Mouse (Mus musculus): ENCODE data around the gene Chchd4. TPM values are rescaled to one million over a fixed set of nuclear protein-coding genes. Genes with fewer than 3 reads are reported as not detected.

The Chchd4 gene
- polyA plus RNA-seq (2016; fragmentation: Nextera tagmentation; extraction: Ambion mirVana) = 26.7 and 34.2 TPM in 2 replicates

DNA sequence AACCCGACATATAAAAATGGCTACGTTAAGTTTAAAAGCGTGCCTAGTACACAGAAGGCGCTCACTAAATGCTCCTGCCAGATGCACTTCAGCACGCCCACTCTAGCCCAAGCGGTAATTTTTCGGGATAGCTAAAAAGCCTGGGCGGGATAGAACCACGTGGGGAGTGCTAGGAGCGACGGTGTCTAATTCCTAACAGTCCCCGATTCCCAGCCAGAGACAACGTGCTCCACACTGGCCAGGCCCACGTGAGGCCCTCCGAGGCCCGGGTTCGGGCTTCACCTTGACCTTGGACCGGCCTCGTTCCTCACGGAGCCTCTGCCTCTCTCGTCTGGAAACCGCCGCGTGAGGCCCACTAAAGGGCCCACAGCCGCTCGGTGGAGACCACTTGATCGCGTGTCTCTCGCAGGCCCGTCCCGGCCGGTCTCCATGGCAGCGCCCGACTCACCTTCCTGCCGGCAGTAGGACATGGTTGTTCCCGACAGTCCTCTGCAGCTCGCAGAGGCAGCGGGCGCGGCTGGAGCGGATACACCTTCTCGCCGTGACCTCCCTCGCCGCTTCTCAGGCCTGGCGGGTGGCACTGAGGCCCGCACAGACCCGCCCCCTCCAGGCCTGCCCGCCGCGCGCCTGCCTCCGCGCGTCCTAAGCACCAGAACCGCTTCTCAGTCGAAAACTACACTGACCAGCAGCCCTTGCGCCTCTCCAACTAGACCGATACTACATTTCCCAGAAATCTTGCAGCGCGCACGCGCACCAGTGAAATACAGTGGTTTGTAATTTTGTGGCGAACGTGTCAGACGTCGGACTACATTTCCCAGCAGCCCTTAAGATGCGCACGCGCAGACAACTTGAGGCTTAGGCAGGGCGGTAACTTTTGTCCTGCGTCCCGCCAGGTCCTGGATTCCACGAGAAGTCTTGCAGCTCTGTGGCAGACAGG lies at the start of gene Chchd4, which contains the start of gene Tmem43:
Chchd4 (minus strand) TSS at position 679 of the 937 bp plus-strand sequence.
Tmem43 (plus strand) TSS at position 836 of the 937 bp plus-strand sequence.
- H3K9me3 ChIP-seq = no peaks in the 10 kb centered on the region
- no peaks in the 10 kb centered on the region for H3K27me3 ChIP-seq (ENCODE audit: insufficient read depth, poor library complexity, severe bottlenecking)
- WGBS = under 1% methylated on average over 74 of the region's 74 CpGs
- H3K4me3 ChIP-seq = peak within 1 kb of the TSS; percentile 69
- peaks cover 29% of the 10 kb centered on the region for H3K4me1 ChIP-seq (replicated peaks)
- peak within 1 kb of the TSS; percentile 90 for H3K27ac ChIP-seq
- DNase-seq (ENCODE audit: low spot score) = peak; percentile 99
- peaks cover 52% of the 10 kb centered on the region for H3K36me3 ChIP-seq

DNA sequence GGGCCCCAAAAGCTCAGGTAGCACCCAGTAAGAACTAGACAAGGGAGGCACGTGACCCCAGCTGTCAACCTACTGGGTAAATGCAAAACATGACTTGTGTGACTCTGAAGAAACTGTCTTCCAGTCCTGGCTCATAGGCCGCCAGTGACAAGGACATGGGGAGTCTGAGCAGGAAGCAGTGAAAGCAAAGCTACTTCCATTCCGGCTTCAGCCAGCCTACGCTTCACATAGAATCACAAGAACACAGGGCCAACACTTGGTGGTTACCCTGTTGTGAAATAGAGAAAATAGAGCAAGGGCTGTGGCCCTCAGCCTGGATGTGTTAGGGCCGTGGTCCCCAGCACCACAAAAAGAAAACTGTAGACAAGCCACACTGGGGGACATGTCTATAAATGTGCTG lies 49.5 kb upstream of the Chchd4 start:
- Histone ChIP-seq H3K36me3 (peaks cover 88% of the 10 kb centered on the region), H3K4me3 (no peak overlapping the region), H3K9me3 (no peaks in the 10 kb centered on the region), H3K27ac (no peak overlapping the region), H3K4me1 (replicated peaks) (no peaks in the 10 kb centered on the region; the same call in 1 of the 2 replicates), H3K27me3 (ENCODE audit: insufficient read depth, poor library complexity, severe bottlenecking) (no peaks in the 10 kb centered on the region)
- 96% methylated on average over 5 of the region's 5 CpGs for WGBS
- no peak for DNase-seq (ENCODE audit: low spot score)

DNA sequence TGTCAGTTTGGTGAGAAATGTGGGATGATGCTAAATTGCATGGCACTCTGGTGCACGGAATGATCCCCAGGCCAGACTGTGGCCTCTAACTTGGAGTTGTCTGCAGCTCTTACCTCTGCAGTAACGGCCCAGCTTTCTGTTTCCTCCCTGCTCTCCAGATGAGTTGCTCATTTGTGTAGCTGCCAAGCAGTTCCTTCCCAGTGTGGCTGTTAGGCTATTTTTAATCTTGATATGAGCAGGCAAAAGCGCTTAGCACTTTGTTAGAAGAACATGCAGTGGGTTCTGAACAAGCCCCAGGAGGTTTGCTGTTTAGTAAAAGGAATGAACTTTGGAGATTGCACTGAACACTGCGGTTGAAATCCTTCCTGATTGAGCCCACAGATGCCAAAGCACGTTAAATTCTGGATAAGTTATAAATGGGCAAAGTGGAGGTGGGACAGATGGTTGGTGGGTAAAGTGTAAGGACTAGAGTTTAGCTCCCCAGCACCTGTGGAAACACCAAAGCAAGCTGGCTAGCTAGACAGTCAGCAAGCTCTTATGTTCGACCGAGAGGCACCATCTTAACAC lies 45.2 kb upstream of the Chchd4 start:
- Histone ChIP-seq H3K36me3 (peaks cover 64% of the 10 kb centered on the region), H3K27ac (no peak overlapping the region), H3K4me1 (replicated peaks) (peaks cover 30% of the 10 kb centered on the region), H3K4me3 (no peak overlapping the region), H3K27me3 (ENCODE audit: insufficient read depth, poor library complexity, severe bottlenecking) (no peaks in the 10 kb centered on the region), H3K9me3 (no peaks in the 10 kb centered on the region)
- 94% methylated on average over 7 of the region's 7 CpGs for WGBS
- no peak for DNase-seq (ENCODE audit: low spot score)

DNA sequence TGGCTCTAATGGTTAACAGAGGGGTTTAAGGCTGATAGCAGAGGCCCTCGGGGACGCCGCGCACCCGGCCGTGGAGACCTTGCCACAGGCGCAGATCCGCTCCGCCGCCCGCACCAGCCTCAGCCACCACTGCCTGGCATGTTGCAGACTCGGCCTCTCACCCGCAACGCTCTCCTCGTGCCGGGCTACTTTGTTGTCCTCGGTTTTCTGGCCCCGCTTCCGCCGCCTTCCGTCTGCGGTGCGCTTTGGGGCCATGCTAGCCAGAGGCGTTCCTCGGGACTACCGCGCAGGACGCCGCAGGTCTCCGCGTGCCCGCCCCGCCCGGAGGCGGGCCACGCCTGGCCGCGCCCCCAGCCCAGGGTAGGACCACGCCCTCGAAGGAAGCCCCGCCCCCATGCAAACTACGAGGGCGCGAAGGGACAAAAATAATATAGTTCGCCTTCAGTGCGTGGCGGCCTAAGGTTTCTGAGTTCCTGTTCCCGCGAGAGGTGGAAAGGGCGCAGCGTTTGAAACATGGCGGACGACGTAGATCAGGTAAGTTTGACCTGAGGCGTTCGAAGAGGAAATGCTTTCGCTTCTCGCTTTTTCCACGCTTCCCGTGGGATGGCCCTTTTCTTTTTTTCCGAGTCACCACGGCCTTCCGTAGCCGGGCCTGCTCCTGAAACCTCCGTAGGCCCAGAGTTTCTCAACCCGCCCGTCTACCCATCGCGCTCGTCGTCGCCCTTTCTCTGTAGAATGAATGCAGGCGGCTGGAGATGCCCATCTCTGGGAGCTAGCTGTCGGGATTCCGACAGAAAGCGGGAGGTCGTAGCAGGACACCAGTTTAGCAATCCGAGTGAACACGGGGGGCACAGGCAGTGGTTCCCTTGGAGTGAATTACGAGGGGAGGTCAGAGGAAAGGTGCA lies 42.5 kb upstream of the Chchd4 start, which contains the start of the genes Xpc and Lsm3:
Xpc (minus strand) TSS at position 344 of the 905 bp plus-strand sequence.
Lsm3 (plus strand) TSS at position 384 of the 905 bp plus-strand sequence.
- Histone ChIP-seq H3K36me3 (peaks cover 50% of the 10 kb centered on the region), H3K27me3 (ENCODE audit: insufficient read depth, poor library complexity, severe bottlenecking) (no peaks in the 10 kb centered on the region), H3K9me3 (no peaks in the 10 kb centered on the region), H3K4me1 (replicated peaks) (peaks cover 30% of the 10 kb centered on the region), H3K4me3 (peak within 1 kb of the TSS; percentile 76), H3K27ac (peak within 1 kb of the TSS; percentile 93)
- peak; percentile 98 for DNase-seq (ENCODE audit: low spot score)
- under 1% methylated on average over 80 of the region's 80 CpGs for WGBS

DNA sequence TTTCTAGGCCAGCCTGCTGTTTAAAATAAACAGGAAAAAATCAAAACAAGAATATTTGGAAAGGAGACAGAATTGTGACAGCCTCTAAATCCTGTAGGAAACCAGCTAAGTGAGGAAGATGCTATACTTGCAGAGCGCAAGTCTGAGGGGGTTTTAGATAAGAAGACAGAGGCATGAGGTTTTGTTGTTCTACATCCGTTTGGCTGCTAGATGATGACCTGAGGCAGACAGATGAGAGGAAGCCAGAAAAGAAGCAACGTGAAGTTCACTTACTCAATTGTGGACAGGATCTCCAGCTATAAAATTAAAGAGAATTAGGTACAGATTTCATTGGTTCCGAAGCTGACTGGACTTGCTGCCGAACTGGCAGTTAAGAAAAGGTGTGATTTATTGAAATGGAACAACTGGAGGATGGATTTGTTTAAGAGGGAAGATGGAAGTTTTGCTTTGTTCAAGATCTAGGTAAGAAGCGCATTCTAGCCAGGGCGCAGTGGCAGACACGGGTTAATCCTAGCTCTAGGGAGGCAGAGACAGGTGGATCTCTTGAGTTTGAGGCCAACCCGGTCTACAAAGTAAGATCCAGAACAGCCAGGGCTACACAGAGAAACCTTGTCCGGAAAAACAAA lies 41.5 kb upstream of the Chchd4 start:
- Histone ChIP-seq H3K4me1 (replicated peaks) (peaks cover 30% of the 10 kb centered on the region), H3K36me3 (peaks cover 50% of the 10 kb centered on the region), H3K27ac (peak overlapping the region; percentile 93), H3K27me3 (ENCODE audit: insufficient read depth, poor library complexity, severe bottlenecking) (no peaks in the 10 kb centered on the region), H3K4me3 (peak overlapping the region; percentile 76), H3K9me3 (no peaks in the 10 kb centered on the region)
- WGBS = 37% methylated on average over 10 of the region's 10 CpGs
- no peak for DNase-seq (ENCODE audit: low spot score)

DNA sequence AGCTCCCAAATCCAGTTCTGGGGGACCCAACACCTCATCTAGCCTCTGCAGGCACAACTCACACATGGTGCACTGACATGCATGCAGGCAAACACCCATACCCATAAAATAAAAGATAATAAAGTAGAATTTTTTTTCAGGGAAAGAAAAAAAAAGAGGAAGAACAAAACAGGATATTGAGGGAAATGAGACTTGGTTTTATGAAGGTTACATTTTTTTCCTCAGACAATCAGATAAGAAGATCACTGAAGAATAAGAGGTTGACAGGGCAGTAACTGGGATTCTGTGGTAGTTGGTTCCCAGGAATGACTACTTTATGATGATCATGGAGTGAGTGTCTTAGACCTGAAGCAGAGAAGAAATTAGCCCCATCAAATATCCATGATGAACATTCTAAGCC lies 40.8 kb upstream of the Chchd4 start:
- Histone ChIP-seq H3K4me3 (0 out of 2 replicates have a peak overlapping the region, but pooled peaks have one; percentile 76), H3K27ac (no peak overlapping the region), H3K4me1 (replicated peaks) (peaks cover 30% of the 10 kb centered on the region), H3K36me3 (peaks cover 48% of the 10 kb centered on the region), H3K27me3 (ENCODE audit: insufficient read depth, poor library complexity, severe bottlenecking) (no peaks in the 10 kb centered on the region), H3K9me3 (no peaks in the 10 kb centered on the region)
- DNase-seq (ENCODE audit: low spot score) = no peak

DNA sequence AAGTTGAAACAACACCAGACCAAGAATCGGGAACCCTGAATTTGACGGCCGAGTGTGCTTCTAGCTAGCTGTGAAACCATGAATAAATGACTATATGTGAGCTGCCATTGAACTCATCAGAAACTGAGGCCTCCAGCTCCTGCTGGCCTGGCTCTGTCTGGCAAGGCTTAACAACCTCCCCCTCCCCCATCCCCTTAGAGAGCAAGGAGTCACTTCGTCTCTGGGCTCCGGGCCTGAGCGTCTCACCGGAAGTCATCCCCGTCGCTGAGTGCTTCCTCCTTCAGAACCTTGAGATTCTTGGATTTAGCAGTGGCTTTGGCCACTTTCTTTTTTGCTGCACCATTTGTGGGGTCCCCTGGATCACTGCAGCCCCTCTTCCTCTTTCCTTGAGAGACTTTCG lies 36.9 kb upstream of the Chchd4 start:
- no peaks in the 10 kb centered on the region for H3K9me3 ChIP-seq
- WGBS = 85% methylated on average over 10 of the region's 10 CpGs
- H3K27ac ChIP-seq = no peak overlapping the region
- no peaks in the 10 kb centered on the region for H3K27me3 ChIP-seq (ENCODE audit: insufficient read depth, poor library complexity, severe bottlenecking)
- H3K4me1 ChIP-seq (replicated peaks) = peaks cover 17% of the 10 kb centered on the region
- no peak for DNase-seq (ENCODE audit: low spot score)
- H3K4me3 ChIP-seq = no peak overlapping the region
- peaks cover 67% of the 10 kb centered on the region for H3K36me3 ChIP-seq

DNA sequence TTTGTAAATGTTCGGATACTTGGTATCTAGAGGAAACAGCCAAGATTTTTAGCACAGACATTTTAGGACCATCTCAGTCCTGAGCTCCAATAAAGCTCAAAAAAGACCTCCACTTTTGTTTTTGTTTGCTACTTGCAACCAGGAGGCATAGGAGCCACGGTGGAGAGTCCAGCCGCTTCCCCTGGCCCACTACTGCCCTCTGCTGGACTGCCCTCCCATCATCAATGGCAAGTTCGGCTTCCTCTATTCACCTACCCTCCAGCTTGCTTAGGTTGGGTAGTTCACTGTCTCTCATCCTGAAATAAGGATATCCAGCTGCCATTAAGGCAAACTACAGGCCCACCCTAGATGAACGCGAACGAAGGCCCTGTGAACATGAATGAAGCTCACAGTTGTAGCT lies 36.0 kb upstream of the Chchd4 start:
- Histone ChIP-seq H3K27ac (no peak overlapping the region), H3K4me3 (no peak overlapping the region), H3K9me3 (no peaks in the 10 kb centered on the region), H3K4me1 (replicated peaks) (peaks cover 8% of the 10 kb centered on the region), H3K27me3 (ENCODE audit: insufficient read depth, poor library complexity, severe bottlenecking) (no peaks in the 10 kb centered on the region), H3K36me3 (peaks cover 76% of the 10 kb centered on the region)
- WGBS = 44% methylated on average over 7 of the region's 7 CpGs
- DNase-seq (ENCODE audit: low spot score) = peak; percentile 69

DNA sequence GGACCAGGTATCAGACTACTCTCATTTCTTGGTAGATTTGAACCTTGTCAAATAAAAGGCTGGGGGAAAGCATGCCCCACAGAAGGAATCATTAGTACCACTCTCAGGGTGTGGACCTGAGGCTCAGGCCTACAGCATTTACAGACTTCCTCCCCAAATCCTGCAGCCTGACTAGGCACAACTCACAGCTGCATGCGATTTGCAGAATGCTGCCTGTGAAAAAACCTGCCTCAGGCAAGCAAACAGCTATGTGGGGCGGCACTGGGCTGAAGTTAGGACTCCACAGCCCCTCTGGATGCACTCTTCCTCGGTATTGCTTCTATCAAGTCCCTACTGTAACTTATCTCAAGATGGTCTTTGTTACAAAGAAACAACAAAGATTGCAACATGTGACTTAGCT lies 34.7 kb upstream of the Chchd4 start:
- Histone ChIP-seq H3K4me1 (replicated peaks) (no peaks in the 10 kb centered on the region), H3K4me3 (no peak overlapping the region), H3K36me3 (peaks cover 88% of the 10 kb centered on the region), H3K27me3 (ENCODE audit: insufficient read depth, poor library complexity, severe bottlenecking) (no peaks in the 10 kb centered on the region), H3K9me3 (0 out of 2 replicates have a peak, but pooled peaks cover 5% of the 10 kb centered on the region), H3K27ac (no peak overlapping the region)
- 83% methylated on average over 3 of the region's 3 CpGs for WGBS
- no peak for DNase-seq (ENCODE audit: low spot score)

DNA sequence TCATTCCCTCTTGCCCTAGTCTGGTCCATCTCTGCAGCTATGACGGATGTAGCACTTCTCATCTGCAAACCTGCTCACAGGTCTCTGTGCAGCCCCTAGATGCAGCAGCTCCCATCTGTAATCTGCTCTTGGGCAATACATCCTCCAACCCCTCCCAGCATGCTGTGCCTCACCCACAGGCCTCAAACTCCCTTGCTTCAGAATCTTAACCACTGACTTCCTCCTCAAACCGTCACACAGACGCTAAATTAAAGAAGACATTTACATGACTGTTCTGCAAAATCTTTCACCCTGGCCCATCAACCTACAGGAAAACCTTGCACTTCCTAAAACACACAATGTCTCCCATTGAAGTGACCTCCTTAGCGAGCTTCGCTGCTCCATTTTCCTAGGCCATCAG lies 32.7 kb upstream of the Chchd4 start:
- H3K27ac ChIP-seq = no peak overlapping the region
- H3K27me3 ChIP-seq (ENCODE audit: insufficient read depth, poor library complexity, severe bottlenecking) = no peaks in the 10 kb centered on the region
- no peak overlapping the region for H3K4me3 ChIP-seq
- DNase-seq (ENCODE audit: low spot score) = no peak
- peaks cover 98% of the 10 kb centered on the region for H3K36me3 ChIP-seq
- 0 out of 2 replicates have a peak, but pooled peaks cover 5% of the 10 kb centered on the region for H3K9me3 ChIP-seq
- 91% methylated on average over 5 of the region's 5 CpGs for WGBS
- H3K4me1 ChIP-seq (replicated peaks) = no peaks in the 10 kb centered on the region

DNA sequence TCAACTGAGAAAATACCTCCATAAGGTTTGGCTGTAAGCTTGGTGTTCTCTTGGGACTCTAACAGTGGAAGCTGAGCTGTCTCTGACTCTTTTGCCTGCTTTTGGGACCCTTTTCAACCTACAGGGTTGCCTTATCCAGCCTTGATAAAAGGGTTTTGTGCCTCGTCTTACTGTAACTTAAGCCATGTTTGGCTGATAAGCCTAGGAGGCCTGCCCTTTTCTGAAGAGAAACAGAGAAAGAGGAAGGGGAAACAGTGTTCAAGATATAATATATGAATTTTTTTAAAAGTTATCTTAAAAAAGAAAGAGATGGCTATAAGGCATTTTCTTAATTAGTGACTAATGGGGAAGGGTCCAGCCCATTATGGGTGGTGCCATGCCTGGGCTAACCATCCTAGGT lies 30.0 kb upstream of the Chchd4 start:
- peaks cover 100% of the 10 kb centered on the region for H3K36me3 ChIP-seq
- DNase-seq (ENCODE audit: low spot score) = no peak
- H3K4me1 ChIP-seq (replicated peaks) = no peaks in the 10 kb centered on the region
- no peak overlapping the region for H3K27ac ChIP-seq
- H3K27me3 ChIP-seq (ENCODE audit: insufficient read depth, poor library complexity, severe bottlenecking) = no peaks in the 10 kb centered on the region
- H3K4me3 ChIP-seq = no peak overlapping the region
- 87% methylated on average over 1 of the region's 1 CpGs for WGBS
- 0 out of 2 replicates have a peak, but pooled peaks cover 5% of the 10 kb centered on the region for H3K9me3 ChIP-seq

DNA sequence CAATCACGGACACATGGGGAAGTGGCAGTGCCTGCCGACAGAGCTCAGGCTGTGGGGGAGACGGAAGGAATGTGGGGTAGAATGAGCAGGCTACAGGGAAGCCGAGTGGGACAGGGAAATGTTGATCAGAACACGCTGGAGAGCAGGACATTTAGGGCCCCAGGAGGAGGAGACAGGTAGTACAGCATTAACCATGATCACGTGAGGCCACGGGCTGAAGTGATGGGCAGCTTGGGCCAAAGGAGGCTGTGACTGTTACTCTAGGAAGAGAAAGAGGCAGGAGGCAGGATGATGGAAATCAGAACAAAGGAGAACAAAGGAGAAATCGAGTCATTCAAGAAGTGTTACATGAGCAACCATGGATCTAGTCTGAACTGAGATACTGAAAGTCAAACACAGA lies 21.2 kb upstream of the Chchd4 start:
- 90% methylated on average over 8 of the region's 8 CpGs for WGBS
- Histone ChIP-seq H3K4me3 (no peak overlapping the region), H3K4me1 (replicated peaks) (peaks cover 20% of the 10 kb centered on the region), H3K27ac (no peak overlapping the region), H3K9me3 (no peaks in the 10 kb centered on the region), H3K36me3 (peaks cover 96% of the 10 kb centered on the region), H3K27me3 (ENCODE audit: insufficient read depth, poor library complexity, severe bottlenecking) (no peaks in the 10 kb centered on the region)
- no peak for DNase-seq (ENCODE audit: low spot score)

All from hindbrain, embryonic 10.5 days (tissue).